Mouse (Mus musculus) CD4-positive, CD25-positive, alpha-beta regulatory T cell, adult 4 months (primary cell): ENCODE results near the gene Gm45208. TPM values are rescaled to one million over a fixed set of nuclear protein-coding genes. Genes with fewer than 3 reads are reported as not detected.
A peak's percentile ranks its signal among the peaks of the same experiment; 100 is the strongest.

Experiments
- ATAC-seq: one replicate; pipeline ENCODE4 v1.8.0; 2017
- polyA plus RNA-seq, 2 experiments: library from polyadenylated mRNA; unstranded; fragments of 100-300 nt; shearing (Covaris generic); gene quantifications; one replicate each; pipeline ENCODE4 v1.2.1; 2017

Gene Gm45208
- polyA plus RNA-seq, 2 experiments from 2014 or later: 1.0 TPM; not detected in 1

DNA sequence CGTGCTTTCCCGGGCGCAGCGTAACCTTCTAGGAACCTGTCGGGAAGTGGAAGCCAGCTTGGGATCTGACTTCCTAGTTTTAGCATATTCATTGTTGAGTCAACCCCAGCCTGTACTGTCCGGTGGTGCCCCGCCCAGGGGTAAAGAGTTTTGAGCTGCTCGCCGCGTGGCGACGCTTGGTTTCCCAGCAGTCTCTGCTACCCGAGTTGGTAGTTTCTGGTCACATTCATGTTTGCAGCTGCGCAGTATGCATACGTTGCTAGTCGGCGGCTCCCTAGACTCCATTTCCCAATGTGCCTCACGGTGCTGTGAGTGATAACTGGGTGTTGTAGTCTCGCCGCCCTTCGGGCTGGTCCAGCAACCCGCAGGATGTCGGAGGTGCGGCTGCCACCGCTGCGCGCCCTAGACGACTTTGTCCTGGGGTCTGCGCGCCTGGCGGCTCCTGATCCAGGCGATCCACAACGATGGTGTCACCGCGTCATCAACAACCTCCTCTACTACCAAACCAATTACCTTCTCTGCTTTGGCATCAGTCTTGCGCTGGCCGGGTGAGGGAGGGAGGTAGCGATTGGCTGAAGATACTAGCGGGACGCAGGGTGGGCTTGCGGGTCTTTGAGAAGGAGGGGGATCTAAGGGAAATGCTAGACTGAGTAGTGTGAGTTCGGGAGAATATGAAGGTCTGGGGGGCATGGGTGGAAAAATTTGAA lies 6.3 kb downstream of the Gm45208 start, which contains the start of gene Praf2:
Praf2 (plus strand) TSS at position 225 of the 707 bp plus-strand sequence.
- peak; percentile 97 for ATAC-seq

DNA sequence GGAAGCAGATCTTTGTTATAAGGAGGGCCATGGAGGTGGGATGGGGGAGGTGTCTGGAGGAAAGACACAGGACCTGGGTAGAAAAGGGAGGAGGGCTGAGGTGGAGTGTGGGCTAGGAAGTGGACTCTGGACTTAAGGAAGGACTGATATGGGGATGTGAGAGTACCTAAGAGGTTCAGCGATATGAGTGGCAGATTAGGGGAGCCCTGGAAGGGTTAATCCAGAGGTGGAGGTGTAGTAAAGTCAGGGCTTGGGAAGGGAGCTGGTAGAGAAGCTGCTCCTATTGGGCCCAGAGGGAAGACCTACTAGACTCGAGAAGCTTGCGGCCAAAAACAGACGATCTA lies 6.8 kb downstream of the Gm45208 start:
- no peak for ATAC-seq

DNA sequence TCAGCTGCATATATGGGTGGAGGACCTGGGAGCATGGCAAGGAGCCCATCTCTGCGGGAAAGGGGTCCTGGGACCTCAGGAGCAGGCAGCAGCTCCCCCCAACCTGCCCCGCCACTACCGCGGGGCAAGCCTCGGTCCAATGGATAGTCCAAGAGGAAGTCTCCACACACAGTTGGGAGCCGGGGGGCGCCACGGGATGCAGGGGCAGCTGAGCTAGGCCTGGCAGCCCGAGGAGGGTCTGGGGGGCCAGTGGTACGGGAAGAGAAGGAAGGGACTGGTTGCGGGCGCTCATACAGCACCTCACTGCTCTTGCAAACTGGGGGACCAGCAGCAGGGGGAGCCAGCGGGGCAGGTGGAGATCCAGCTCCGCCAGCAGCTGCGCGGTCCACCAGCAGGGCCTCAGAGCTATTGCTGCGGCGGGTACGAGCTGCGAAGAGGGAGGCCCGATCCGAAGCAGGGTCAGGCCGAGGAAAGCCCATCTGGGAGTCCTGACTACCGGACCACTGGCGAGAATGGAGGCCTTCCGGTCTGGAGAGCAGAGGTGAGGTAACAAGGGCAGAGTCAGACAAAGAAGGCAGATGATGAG lies 11.6 kb downstream of the Gm45208 start:
- peak; percentile 93 for ATAC-seq

DNA sequence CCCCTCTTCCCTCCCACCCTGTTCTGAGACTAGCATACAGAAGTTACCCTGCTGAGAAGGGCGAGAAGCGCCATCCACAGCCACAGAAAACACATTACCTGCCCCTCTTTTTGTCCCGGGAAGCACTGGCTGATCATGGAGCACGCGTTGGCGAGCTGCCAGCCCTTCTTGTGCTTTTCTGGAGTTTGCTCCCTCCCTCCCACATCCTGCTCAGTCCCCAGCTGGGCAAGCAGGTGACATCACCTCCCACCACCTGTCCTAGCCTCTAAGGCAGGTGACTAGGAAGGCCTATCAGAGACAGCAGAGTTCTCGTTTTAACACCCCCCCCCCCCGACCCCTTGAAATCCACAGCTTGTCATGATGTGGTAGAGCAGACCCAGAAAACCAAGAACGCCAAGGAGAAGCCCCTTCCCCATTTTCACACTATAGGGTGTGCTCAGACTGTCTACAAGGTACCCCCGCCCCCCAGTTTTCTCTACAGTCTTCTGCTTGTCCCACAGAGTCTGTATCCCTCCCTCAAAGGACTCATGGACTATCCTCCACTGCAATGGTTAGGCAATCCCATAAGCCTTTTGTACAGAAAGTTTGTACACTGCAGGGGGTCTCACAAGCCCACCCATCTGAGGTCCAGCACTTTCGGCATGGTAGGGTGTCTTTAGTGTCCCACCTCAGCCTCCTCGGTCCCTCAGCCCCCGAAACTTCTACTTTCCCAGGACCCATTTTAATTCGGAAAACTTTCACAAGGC lies 17.5 kb downstream of the Gm45208 start:
- ATAC-seq: no peak

DNA sequence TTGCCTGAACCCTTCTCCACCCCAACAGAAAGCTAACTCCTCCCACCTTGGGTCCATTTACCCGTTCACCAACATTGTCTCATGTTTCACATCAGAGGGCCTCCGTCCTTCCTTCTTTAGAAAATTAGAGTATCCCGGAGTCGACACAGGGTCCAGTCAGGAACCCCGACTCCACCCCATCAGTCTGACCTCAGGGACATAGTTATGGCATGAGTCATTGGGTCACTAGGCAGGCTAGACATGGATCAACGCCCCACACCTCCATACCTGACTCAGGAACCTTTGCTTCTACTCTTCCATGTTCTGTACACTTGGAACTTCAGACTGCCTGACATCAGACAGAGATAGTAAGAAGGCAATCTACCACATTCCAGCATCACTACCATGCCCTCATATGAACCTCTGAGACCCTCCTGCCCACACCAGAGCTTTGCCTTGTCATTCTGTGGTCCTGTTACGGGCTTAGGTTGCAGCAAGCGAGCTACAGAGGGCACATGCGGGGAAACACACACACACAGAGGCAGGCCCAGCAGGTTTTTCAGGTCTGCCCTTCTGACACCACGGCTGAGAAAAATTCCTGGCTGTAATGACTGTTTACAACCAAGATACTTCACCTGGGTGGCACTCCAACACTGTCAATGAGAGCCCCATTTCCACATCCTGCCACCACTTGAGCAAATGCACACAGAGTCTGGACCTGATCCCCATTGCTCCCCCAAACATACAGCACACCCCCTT lies 18.2 kb downstream of the Gm45208 start:
- no peak for ATAC-seq

DNA sequence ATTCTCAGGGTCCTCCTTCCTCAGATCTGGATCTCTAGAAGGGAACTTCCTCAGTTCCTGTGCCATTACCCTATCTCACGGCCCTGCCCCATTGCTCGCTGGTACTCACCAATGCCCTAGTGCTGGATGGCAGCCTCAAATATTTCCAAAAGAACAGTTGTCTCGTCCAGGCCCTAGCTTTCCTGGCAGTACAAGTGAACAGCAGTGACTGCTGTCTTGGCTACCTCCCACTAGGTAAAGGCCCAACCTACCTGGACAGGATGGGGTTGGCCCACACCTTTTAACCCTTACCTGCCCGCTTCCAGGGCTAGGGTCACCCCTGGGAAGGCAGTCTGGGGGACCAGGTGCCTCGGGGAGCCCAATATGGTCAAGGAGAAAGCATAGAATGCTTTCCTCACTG lies 19.1 kb downstream of the Gm45208 start:
- ATAC-seq: no peak

DNA sequence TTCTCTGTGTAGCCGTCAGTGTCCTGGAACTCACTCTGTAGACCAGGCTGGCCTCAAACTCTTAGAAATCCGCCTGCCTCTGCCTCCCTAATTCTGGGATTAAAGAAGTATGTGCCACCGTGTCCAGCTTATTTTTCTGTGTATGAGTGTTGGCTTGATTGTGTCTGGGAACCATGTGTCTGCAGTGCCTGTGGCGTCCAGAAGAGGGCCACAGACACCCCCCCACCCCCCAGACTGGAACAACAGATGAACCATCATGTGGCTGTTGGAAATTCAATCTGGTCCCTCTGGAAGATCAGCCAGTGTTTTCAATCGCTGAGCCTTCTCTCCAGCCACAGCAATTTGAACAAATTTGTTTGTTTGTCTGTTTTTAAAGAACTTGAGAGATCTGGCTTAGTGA lies 21.4 kb downstream of the Gm45208 start:
- no peak for ATAC-seq

DNA sequence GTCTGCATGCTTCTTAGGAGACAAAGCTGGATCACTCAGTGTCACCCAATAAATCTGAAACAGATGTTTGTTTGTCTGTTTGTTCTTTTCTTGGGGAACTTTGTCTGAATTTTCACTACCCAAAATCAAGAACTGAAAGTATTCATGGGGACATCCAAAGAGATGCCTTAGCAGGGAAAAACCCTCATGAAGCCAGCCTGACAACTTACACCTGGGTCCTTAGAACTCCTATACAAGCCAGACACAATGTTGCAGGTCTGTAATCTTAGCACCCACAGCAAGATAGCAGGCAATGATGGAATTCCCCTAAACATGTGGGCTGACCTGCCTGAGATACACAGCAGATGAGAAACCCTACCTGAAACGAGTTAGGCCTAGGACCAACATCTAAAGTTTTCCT lies 22.9 kb downstream of the Gm45208 start:
- ATAC-seq: no peak

DNA sequence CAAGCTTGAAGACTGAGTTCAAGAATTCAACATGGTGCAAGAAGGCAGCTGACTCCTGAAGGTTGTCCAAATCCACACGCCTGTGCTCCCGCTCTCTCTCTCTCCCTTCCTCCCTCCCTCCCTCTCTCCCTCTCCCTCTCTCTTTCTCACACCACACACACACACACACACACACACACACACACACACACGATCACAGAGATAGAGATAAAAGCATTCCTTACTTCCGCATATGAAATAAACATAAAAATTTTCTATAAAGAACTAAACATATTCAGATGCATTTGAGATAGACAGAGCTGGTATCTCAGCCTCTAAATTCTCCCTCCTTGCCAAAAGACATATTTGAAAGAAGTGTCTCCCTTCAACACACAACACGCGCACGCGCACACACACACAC lies 23.4 kb downstream of the Gm45208 start:
- ATAC-seq: no peak

DNA sequence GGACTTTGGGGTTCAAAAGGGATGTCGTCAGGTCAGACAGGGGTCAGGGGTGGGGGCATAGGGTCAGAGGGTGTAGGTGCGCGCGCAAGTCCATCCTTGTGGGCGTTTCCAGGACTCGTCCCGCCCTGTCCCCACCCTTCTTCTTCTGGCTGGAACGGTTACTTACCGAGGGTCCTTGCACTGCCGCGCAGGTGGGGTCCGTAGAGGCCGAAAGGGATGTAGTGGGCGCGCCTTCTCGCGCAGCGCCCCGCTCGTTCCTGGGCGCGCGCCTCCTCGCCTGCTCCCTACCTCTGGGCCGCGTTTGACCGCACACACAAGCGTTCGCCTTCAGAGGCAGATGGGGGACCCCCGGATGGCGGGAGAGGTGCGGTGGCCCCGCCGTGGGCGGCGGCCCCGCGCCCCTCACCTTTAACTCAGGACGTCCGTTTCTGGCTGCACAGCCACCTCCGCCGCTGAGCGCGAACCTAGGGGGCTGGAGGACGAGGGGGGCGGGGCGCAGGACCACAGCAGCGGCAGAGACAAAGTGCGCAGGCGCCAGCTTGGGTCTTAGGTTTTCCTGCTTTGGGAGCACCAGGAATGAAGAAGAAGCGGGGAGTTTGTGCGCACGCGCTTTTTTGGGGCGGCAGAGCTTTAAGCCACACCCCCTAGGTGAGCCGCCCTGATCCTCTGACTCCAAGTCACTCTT lies 28.5 kb downstream of the Gm45208 start, which contains the start of gene Ccdc120:
Ccdc120 (minus strand) TSS at position 474 of the 685 bp plus-strand sequence.
- no peak for ATAC-seq

DNA sequence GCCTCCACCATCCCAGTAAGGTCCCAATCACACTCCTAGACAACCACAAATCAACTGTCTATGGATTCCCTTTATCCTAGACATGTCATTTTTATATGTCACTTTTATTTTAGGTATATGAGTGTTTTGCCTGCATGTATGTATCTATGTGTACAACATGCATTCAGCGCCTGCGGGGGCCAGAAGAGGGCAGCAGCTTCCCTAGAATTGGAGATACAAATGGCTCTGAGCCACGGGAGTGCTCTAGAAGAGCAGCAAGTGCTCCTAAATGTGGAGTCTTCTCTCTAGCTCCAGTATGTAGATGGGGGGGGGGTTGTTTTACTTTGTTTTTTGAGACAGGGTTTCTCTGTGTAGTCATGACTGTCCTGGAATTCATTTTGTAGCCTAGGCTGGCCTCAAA lies 31.6 kb downstream of the Gm45208 start:
- peak; percentile 49 for ATAC-seq

DNA sequence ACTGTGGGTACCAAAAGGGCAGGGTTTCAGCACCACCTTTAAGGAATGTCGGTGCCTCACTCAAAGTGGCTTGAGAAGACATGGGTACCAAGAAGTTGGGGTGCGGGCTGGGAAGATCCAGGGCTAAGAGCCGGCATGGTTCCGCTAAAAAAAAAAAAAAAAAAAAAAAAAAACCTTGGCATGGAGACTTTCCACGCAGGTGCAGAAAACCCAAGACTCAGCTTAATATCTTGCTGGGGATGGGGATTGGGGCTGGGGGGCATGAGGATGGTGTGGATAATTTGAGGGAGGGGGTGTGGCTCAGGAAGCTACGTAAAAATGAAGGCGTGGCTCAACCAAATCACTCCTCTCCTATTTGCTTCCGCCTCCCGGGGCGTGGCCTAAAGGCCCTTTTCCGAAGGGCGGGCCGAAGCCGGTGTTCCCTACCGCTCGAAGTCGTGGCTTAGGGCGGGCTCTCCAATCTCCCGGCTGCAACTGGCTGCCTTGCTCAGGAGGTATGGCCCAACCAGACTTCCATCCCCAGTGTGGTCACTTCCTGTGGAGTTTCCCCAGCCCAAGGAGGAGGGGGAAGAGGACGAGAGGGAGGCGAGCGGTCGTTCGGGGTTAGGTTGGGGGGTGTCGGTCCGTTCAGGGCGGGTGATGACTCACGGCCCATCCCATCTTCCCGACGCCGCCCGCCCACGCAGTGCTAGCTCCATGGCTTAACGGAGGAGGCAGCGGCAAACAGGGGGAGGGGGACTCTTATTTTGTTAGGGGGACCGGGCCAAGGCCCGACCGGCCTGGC lies 40.3 kb downstream of the Gm45208 start, which contains the start of gene Tfe3:
Tfe3 (plus strand) TSS at position 424 of the 784 bp plus-strand sequence.
- ATAC-seq: peak; percentile 94

DNA sequence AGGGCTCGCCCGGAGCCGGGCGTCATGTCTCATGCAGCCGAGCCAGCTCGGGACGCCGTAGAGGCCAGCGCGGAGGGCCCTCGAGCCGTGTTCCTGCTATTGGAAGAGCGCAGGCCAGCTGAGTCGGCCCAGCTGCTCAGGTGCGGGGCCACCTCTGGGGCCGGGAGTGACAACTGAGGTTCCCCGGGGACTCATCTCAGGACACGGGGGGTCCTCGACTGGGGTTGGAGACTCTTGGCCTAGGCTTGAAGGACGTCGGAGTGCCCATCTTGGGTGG lies 40.8 kb downstream of the Gm45208 start:
- ATAC-seq: peak; percentile 11

DNA sequence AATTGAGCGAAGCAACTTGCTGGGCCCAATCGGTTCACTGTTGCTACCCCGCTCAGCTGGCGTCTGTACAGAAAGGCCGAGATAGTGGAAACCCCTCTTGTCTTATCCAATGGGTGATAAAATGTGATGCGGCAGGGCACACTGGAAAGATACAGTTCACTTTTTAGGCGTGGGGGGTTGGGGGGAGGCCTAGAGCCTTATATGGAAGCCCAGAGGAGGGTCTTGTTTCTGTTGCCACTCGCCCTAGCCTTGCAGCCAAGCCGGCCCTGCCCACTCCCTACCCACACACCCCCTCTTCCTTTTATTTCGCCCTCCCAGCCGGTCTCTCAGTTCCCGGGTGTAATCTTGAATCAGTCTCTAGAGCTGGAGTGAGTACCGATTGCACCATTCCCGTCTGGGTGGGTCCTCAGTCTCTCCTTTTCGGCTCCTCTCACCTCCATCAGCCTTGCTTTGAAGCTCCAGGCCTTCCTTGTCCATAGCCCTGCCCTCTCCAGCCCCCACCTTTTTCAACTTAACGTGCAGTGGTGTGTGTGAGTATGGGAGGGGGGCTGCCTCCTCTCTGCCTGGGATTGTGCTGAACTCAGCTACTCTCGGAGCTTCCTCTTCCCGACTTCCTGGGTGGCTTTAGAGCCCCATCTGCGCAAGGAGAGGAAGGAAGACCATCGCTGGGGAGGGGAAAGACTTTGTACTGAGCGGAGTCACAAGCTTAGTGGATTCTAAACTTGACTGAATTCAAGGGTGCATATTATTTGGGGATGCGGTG lies 41.8 kb downstream of the Gm45208 start:
- ATAC-seq: no peak

DNA sequence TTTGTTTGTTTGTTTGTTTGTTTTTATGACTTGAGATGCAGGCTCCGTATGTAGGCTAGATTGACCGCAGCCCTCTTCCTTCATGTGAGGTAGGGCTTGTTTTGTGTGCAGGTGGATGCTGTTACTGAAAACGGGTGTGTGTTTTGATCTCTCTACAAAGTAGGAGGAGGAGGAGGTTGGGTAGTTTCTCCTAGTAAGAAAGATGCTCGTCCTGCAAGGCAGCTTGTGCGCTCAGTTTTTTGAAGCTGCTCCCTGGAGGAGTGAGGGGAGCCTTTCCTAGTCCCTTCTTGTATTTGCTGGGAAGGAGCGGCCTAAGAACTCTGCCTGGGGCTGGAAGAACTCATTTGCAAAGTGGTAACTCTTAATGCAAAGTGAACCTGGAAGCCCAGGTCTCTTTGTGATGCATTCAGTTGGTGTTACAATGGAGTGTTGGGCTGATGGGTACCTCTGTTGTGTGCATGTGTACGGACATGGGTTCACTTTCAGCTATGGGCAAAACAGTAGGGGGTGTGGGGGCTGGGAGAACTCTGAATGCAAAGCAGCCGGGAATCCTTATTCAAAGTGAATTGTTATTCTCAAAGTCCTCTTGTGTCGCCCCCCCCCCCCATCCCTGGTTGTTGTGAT lies 42.7 kb downstream of the Gm45208 start:
- ATAC-seq: no peak

DNA sequence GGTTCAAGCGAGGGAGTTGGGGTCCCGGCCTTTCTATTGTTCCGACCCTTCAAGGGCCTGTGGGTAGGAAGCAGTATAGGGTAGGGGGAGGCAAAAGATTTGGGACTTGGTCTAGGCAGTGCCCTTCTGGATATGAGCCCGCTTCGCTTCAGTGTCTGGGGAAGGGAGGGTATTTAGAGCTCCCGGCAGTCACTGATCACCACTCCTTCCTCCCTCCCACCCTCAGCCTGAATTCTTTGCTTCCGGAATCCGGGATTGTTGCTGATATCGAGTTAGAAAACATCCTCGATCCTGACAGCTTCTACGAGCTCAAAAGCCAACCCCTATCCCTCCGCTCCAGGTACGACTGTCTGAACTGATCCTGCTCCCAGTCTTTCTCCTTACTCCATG lies 43.2 kb downstream of the Gm45208 start:
- no peak for ATAC-seq

DNA sequence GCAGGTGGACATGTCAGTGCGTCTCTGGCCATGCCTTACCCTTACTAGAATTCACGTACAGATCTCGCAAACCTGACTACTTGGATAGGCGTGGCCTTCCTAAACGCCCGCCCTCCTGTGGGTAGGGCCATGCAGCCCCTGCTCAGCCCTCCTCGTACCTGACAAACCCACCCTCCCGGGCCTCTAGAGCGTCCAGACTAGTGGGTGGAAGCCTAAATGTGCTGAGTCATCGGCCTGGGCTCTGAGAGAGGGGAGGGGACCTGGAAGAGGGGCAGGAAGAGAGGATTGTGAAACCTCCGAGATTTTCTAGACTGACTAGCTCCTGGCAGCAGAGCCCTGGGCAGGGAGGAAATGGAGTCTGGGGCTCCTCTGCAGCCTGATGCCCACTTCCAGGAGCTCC lies 43.7 kb downstream of the Gm45208 start:
- no peak for ATAC-seq

DNA sequence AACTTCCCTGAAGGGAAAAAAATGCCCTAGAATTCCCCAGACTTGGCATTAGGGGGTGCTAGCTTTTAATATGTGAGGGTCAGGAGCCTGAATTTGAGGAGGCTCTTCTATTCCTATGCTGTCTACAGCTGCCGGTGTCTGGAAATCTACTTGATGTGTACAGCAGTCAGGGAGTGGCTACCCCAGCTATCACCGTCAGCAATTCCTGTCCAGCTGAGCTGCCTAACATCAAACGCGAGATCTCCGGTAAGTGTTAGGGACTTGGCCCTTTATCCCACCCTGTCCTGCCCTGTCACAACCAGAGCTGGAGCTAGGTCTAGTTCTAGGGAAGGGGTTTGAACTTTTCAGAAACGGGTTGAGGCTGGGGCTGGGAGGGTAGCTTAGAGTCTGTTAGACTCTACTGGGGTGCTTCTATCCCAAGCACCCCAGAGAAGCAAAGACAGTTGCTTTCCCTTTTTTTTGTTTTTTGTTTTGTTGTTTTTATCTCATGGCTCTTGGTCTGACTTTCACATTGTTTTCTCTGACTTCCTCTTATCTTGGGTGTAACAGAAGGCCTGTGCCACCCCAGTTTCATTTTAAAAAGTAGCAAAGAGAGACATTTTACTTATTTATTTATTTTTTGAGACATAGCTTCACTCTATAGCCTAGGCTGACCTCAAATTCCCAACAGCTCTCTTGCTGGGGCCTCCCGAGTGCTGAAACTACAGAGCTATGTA lies 47.4 kb downstream of the Gm45208 start:
- ATAC-seq: no peak

DNA sequence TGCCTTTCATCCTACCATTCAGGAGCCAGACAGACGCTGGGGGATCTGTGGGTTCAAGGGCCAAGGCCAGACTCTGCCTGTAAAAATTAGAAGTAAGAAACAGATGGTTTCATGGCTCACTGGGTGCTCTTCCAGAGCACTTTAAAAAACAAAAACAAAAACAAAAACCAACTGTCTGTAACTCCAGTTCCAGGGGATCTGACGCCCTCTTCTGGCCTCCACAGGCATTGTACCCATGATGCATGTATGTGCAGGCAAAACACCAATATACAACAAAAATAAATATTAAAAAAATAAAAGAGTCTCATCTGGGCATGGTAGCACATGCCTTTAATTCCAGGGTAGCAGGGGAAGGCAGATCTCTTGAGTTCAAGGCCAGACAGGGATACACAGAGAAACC lies 50.7 kb downstream of the Gm45208 start:
- ATAC-seq: no peak
